Mouse (Mus musculus): ENCODE data around the gene Slc4a4.

- TF ChIP-seq POLR2A (IDR thresholded peaks at IDR 0.05; ENCODE audit: borderline replicate concordance, extremely low read depth, insufficient read depth, insufficient read length, poor library complexity, severe bottlenecking) (no peak), CTCF (IDR thresholded peaks at IDR 0.05; ENCODE audit: borderline replicate concordance, extremely low read depth, insufficient read depth, insufficient read length) (peak; percentile 16; the same call in 1 of the 2 replicates)
Observed at GRCm38 (mm10) chr5:88889326-88889725, 2.7 kb downstream of the Slc4a4 start.
